Mouse (Mus musculus) ES-Bruce4 (cell line): Measurements from ENCODE around the gene Nck2.

ENCODE experiments used
- CTCF ChIP-seq: IDR thresholded peaks from one replicate; pipeline ENCODE4 v1.8.1; 2011; ENCODE audit warnings: low read depth, low read length
- EP300 ChIP-seq: IDR thresholded peaks from 2 replicates; pipeline ENCODE4 v1.6.1; 2011; ENCODE audit warnings: low read depth, low read length; ENCODE audit not compliant: insufficient read depth
- POLR2A ChIP-seq: IDR thresholded peaks from one replicate; pipeline ENCODE4 v1.8.1; 2011; ENCODE audit warnings: low read length; ENCODE audit not compliant: insufficient read depth

DNA sequence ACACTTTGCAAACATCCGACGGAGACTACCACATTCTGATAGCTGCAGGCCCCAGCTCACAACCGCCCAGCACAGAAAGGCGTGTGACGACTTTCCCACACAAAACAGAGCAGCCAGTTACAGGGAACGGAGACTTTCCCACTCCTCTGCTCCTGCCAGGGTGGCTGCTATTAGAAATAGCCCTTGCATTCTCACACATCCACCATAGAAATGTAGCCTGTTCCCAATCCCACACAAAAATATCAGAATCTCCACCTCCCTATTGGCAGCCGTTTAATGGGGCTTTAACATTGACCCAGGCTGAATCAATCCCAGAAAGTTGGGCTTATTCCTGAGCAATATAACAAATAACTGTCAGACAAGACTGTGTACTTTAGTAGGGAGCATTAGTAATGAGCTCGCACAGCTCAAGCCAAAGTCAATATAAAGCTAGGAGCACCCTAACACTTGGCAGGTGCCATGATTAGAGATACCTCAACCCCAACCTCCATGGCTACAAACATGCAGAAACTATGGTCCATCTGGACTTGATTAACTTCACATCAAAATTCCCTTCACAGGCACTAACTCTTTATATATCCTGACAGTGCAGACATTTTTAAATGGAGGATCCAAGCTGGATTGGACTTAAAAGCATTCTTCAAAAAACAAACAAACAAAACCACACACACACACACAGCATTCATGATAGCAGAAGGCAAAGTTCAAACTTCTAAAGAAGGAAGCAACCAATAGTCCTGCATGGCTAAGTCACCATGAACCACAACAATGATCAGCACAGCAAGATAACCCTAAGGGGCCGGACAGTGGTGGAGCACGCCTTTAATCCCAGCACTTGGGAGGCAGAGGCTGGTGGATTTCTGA, 45.4 kb upstream of the Nck2 start:
- TF ChIP-seq CTCF = no peak
- TF ChIP-seq EP300 = no peak
- TF ChIP-seq POLR2A = no peak
